Mouse (Mus musculus) R1 (cell line): ENCODE results near the gene Slx1b.
"Not testable (repeated sequence)": the region's sequence is repeated elsewhere in the genome, so short reads cannot be mapped to it uniquely, and the experiment has no call there.

Experiments
- DNase-seq: peaks from one replicate; pipeline ENCODE4 v3.0.0-alpha.2; 2018; ENCODE audit warnings: low read depth, low spot score

Slx1b gene

GRCm38 (mm10) chr7:126695631-126696207 is at the start of gene Slx1b:
TSS of gene Slx1b (minus strand) at chr7:126695784.
- peak; percentile 99 for DNase-seq

GRCm38 (mm10) chr7:126741964-126742482 is 46.4 kb upstream of the Slx1b start:
- DNase-seq: no peak

GRCm38 (mm10) chr7:126741452-126741851 is 45.9 kb upstream of the Slx1b start:
- DNase-seq: no peak

GRCm38 (mm10) chr7:126740977-126741376 is 45.4 kb upstream of the Slx1b start:
- DNase-seq: no peak

GRCm38 (mm10) chr7:126740132-126740735 is 44.6 kb upstream of the Slx1b start:
- peak; percentile 63 for DNase-seq

GRCm38 (mm10) chr7:126739551-126739950 is 44.0 kb upstream of the Slx1b start:
- DNase-seq: no peak

GRCm38 (mm10) chr7:126736122-126736521 is 40.5 kb upstream of the Slx1b start:
- DNase-seq: no peak

GRCm38 (mm10) chr7:126730256-126730789 is 34.7 kb upstream of the Slx1b start:
- DNase-seq: not testable (repeated sequence)

- no peak for DNase-seq
These were observed 30.1 kb upstream of the Slx1b start for GRCm38 (mm10) chr7:126725667-126726066.

GRCm38 (mm10) chr7:126725077-126725476 is 29.5 kb upstream of the Slx1b start:
- DNase-seq: no peak

- no peak for DNase-seq
These were observed 26.1 kb upstream of the Slx1b start for GRCm38 (mm10) chr7:126721635-126722034.

GRCm38 (mm10) chr7:126718787-126719337 is 23.3 kb upstream of the Slx1b start:
- DNase-seq: peak; percentile 80

GRCm38 (mm10) chr7:126717566-126717965 is 22.0 kb upstream of the Slx1b start:
- DNase-seq: no peak

GRCm38 (mm10) chr7:126715679-126716078 is 20.1 kb upstream of the Slx1b start:
- DNase-seq: no peak

- no peak for DNase-seq
These were observed 16.3 kb upstream of the Slx1b start for GRCm38 (mm10) chr7:126711910-126712309.

GRCm38 (mm10) chr7:126710266-126710665 is 14.7 kb upstream of the Slx1b start:
- no peak for DNase-seq

- DNase-seq: no peak
These were observed 12.8 kb upstream of the Slx1b start for GRCm38 (mm10) chr7:126708175-126708952.

- no peak for DNase-seq
These were observed 12.0 kb upstream of the Slx1b start, which contains the start of gene Coro1a for GRCm38 (mm10) chr7:126707442-126708174. TSS of gene Coro1a (minus strand) at chr7:126707787.

- peak; percentile 71 for DNase-seq
These were observed 8.8 kb upstream of the Slx1b start for GRCm38 (mm10) chr7:126704121-126704980.

GRCm38 (mm10) chr7:126703757-126704077 is 8.1 kb upstream of the Slx1b start:
- no peak for DNase-seq
